Mouse (Mus musculus) ES-Bruce4 (cell line): Measurements from ENCODE around the gene Wnt6.

ENCODE experiments used
- CTCF ChIP-seq: IDR thresholded peaks from one replicate; pipeline ENCODE4 v1.8.1; 2011; ENCODE audit warnings: low read depth, low read length
- POLR2A ChIP-seq: IDR thresholded peaks from one replicate; pipeline ENCODE4 v1.8.1; 2011; ENCODE audit warnings: low read length; ENCODE audit not compliant: insufficient read depth

DNA sequence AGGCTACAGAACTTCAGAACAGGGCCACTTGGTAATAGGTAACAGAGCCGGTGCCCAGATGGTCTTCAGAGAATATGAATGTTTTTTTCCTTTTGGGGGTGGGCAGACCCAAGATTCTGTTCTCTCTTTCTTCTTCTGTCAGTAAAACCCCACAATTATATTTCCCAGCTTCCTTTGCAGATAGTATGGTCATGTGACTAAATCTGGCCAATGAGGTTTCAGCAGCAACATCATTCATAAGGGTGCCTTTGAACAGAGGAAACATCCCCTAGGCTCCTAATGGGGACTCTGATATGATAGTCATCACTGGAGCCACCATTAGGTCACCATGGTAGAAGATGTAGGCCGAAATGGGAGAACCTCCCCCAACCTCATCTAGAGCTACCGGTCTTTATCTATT lies 18.9 kb upstream of the Wnt6 start:
- TF ChIP-seq POLR2A (no peak), CTCF (no peak)
